8 mouse cellular contexts compared by ENCODE assay signal in the genomic region with DNA sequence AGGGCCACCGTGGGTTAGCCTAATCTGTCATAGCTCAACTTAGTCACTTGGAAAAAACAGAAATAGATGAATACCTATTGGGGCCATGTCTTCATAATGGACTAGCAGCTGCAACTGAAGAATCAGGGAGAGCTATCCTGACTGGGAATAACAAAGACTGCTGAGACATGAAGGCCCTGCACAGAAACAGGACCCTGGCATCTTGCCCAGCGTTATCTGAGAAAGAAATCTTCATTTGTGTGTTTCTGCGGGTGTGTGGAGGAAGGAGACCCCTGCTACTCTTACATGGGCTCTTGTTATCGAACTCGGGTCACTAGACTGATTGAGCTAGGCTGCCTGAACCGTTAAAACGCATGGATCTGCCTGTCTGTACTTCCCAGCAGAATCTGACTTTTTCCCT. TPM values are rescaled to one million over a fixed set of nuclear protein-coding genes. Genes with fewer than 3 reads are reported as not detected.
DNase-seq lines count a peak whose midpoint lies in the region; ATAC-seq and TF ChIP-seq lines count a peak whose summit lies in the region.

No protein-coding gene starts in this region.

- no peaks in the 10 kb centered on the region for H3K27me3 ChIP-seq in neural tube, embryonic 11.5 days (ENCODE audit: control insufficient read depth, insufficient read depth, low read length)
- no peaks in the 10 kb centered on the region for H3K27me3 ChIP-seq in embryonic facial prominence, embryonic 10.5 days (replicated peaks; ENCODE audit: low read depth, poor library complexity, severe bottlenecking)
- no peaks in the 10 kb centered on the region for H3K27me3 ChIP-seq in hindbrain, postnatal 0 days (ENCODE audit: insufficient read depth, low read length)
- no peaks in the 10 kb centered on the region for H3K27me3 ChIP-seq in midbrain, postnatal 0 days (ENCODE audit: insufficient read depth, low read length)

- WGBS in neural tube, embryonic 11.5 days, result 73% methylated on average over 7 of the region's 7 CpGs
- WGBS in embryonic facial prominence, embryonic 10.5 days, result 74% methylated on average over 7 of the region's 7 CpGs
- whole genome bisulfite sequencing in hindbrain, postnatal 0 days, result 48% methylated on average over 7 of the region's 7 CpGs
- WGBS in midbrain, postnatal 0 days, result 63% methylated on average over 7 of the region's 7 CpGs

- no peak for DNase-seq in neural tube, embryonic 11.5 days (ENCODE audit: low spot score)
- DNase-seq in neural tube, embryonic 10.5 days (ENCODE audit: extremely low spot score, low spot score), result no peak
- DNase-seq in embryonic facial prominence, embryonic 10.5 days (ENCODE audit: low spot score), result no peak
- DNase-seq in hindbrain, postnatal 0 days (ENCODE audit: low spot score), result no peak
- no peak for DNase-seq in midbrain, postnatal 0 days (ENCODE audit: low spot score)
- no peak for DNase-seq in thymus, postnatal 14 days
- DNase-seq in thymus, postnatal 25 days, result no peak
- no peak for DNase-seq in urinary bladder, adult 18-20 months (ENCODE audit: low spot score in 2 of 2)

- TF ChIP-seq CTCF in hindbrain, postnatal 0 days (IDR thresholded peaks at IDR 0.05; ENCODE audit: low read depth), result no peak
- TF ChIP-seq CTCF in midbrain, postnatal 0 days (IDR thresholded peaks at IDR 0.05), result no peak

- peak overlapping the region; percentile 67; the same call in 1 of the 2 replicates for H3K4me3 ChIP-seq in neural tube, embryonic 11.5 days (ENCODE audit: low read depth, low read length)
- H3K4me3 ChIP-seq in embryonic facial prominence, embryonic 10.5 days, result peak overlapping the region; percentile 80
- H3K4me3 ChIP-seq in hindbrain, postnatal 0 days (ENCODE audit: low read length), result peak overlapping the region; percentile 58
- peak overlapping the region; percentile 75 for H3K4me3 ChIP-seq in midbrain, postnatal 0 days (ENCODE audit: low read depth, low read length)

- peaks cover 4% of the 10 kb centered on the region for H3K4me1 ChIP-seq in neural tube, embryonic 11.5 days (ENCODE audit: control insufficient read depth, insufficient read depth, low read length)
- peaks cover 11% of the 10 kb centered on the region for H3K4me1 ChIP-seq in embryonic facial prominence, embryonic 10.5 days
- peaks cover 11% of the 10 kb centered on the region; the same call in 1 of the 2 replicates for H3K4me1 ChIP-seq in hindbrain, postnatal 0 days (ENCODE audit: insufficient read depth, low read length)
- peaks cover 13% of the 10 kb centered on the region; the same call in 1 of the 2 replicates for H3K4me1 ChIP-seq in midbrain, postnatal 0 days (ENCODE audit: insufficient read depth, low read length)

- H3K27ac ChIP-seq in neural tube, embryonic 11.5 days (ENCODE audit: low read depth, low read length), result no peak overlapping the region
- H3K27ac ChIP-seq in embryonic facial prominence, embryonic 10.5 days (replicated peaks), result peak overlapping the region; percentile 95
- 0 out of 2 replicates have a peak overlapping the region, but pooled peaks have one; percentile 84 for H3K27ac ChIP-seq in hindbrain, postnatal 0 days
- no peak overlapping the region for H3K27ac ChIP-seq in midbrain, postnatal 0 days (ENCODE audit: low read depth, low read length)

- 0 out of 2 replicates have a peak, but pooled peaks cover 2% of the 10 kb centered on the region for H3K36me3 ChIP-seq in neural tube, embryonic 11.5 days (ENCODE audit: control insufficient read depth, insufficient read depth, low read length)
- peaks cover 25% of the 10 kb centered on the region for H3K36me3 ChIP-seq in embryonic facial prominence, embryonic 10.5 days (replicated peaks)
- no peaks in the 10 kb centered on the region for H3K36me3 ChIP-seq in hindbrain, postnatal 0 days (ENCODE audit: insufficient read depth, low read length)
- H3K36me3 ChIP-seq in midbrain, postnatal 0 days (ENCODE audit: insufficient read depth, low read length), result peaks cover 3% of the 10 kb centered on the region; the same call in 1 of the 2 replicates

- H3K4me2 ChIP-seq in neural tube, embryonic 11.5 days (ENCODE audit: low read depth), result peak overlapping the region; percentile 61
- H3K4me2 ChIP-seq in hindbrain, postnatal 0 days (ENCODE audit: low read depth, low read length), result peak overlapping the region; percentile 63
- peak overlapping the region; percentile 92 for H3K4me2 ChIP-seq in midbrain, postnatal 0 days (ENCODE audit: low read depth, low read length, poor library complexity, severe bottlenecking)

- no peaks in the 10 kb centered on the region for H3K9me3 ChIP-seq in neural tube, embryonic 11.5 days (ENCODE audit: control insufficient read depth, low read length)
- H3K9me3 ChIP-seq in embryonic facial prominence, embryonic 10.5 days, result no peaks in the 10 kb centered on the region
- no peaks in the 10 kb centered on the region for H3K9me3 ChIP-seq in hindbrain, postnatal 0 days (ENCODE audit: low read length)
- H3K9me3 ChIP-seq in midbrain, postnatal 0 days (ENCODE audit: low read length), result no peaks in the 10 kb centered on the region

- no peak overlapping the region for H3K9ac ChIP-seq in neural tube, embryonic 11.5 days (ENCODE audit: low read length)
- H3K9ac ChIP-seq in hindbrain, postnatal 0 days (replicated peaks; ENCODE audit: low read length), result peak overlapping the region; percentile 59
- peak overlapping the region; percentile 85 for H3K9ac ChIP-seq in midbrain, postnatal 0 days (replicated peaks; ENCODE audit: low read length, poor library complexity, severe bottlenecking)

- no peak for ATAC-seq in neural tube, embryonic 11.5 days (ENCODE audit: insufficient read depth, low FRiP score, low TSS enrichment)
- no peak for ATAC-seq in hindbrain, postnatal 0 days
- ATAC-seq in midbrain, postnatal 0 days (ENCODE audit: low FRiP score), result no peak

RNA-seq across cellular contexts. Expression of a gene that starts 1.1 kb away (rescaled TPM):
- polyA plus RNA-seq in neural tube, embryonic 11.5 days (2014; fragmentation: Nextera tagmentation; extraction: Ambion mirVana), result 178 and 184 TPM in 2 replicates
- polyA plus RNA-seq in embryonic facial prominence, embryonic 10.5 days (2016; fragmentation: Nextera tagmentation; extraction: Ambion mirVana), result 139 and 144 TPM in 2 replicates
- 76.8 and 81.3 TPM in 2 replicates for total RNA-seq in hindbrain, postnatal 0 days (2014; rRNA removed)
- 197 and 216 TPM in 2 replicates for polyA plus RNA-seq in hindbrain, postnatal 0 days (2015; fragmentation: Nextera tagmentation; extraction: Ambion mirVana)
- 81.8 and 97.2 TPM in 2 replicates for total RNA-seq in midbrain, postnatal 0 days (2014; rRNA removed)
- polyA plus RNA-seq in midbrain, postnatal 0 days (2015; fragmentation: Nextera tagmentation; extraction: Ambion mirVana), result 252 and 260 TPM in 2 replicates

RNA-seq across cellular contexts. Expression of a gene that starts 21.4 kb away (rescaled TPM):
- 80.1 and 80.6 TPM in 2 replicates for polyA plus RNA-seq in neural tube, embryonic 11.5 days (2014; fragmentation: Nextera tagmentation; extraction: Ambion mirVana)
- 77.6 and 82.4 TPM in 2 replicates for polyA plus RNA-seq in embryonic facial prominence, embryonic 10.5 days (2016; fragmentation: Nextera tagmentation; extraction: Ambion mirVana)
- 90.0 and 94.7 TPM in 2 replicates for total RNA-seq in hindbrain, postnatal 0 days (2014; rRNA removed)
- polyA plus RNA-seq in hindbrain, postnatal 0 days (2015; fragmentation: Nextera tagmentation; extraction: Ambion mirVana), result 78.9 and 83.2 TPM in 2 replicates
- 113 and 116 TPM in 2 replicates for total RNA-seq in midbrain, postnatal 0 days (2014; rRNA removed)
- 91.6 and 92.5 TPM in 2 replicates for polyA plus RNA-seq in midbrain, postnatal 0 days (2015; fragmentation: Nextera tagmentation; extraction: Ambion mirVana)

RNA-seq across cellular contexts. Expression of a gene that starts 27.5 kb away (rescaled TPM):
- polyA plus RNA-seq in neural tube, embryonic 11.5 days (2014; fragmentation: Nextera tagmentation; extraction: Ambion mirVana), result not detected in 2 replicates
- not detected in 2 replicates for polyA plus RNA-seq in embryonic facial prominence, embryonic 10.5 days (2016; fragmentation: Nextera tagmentation; extraction: Ambion mirVana)
- total RNA-seq in hindbrain, postnatal 0 days (2014; rRNA removed), result not detected in 2 replicates
- polyA plus RNA-seq in hindbrain, postnatal 0 days (2015; fragmentation: Nextera tagmentation; extraction: Ambion mirVana), result not detected in 2 replicates
- not detected in 2 replicates for total RNA-seq in midbrain, postnatal 0 days (2014; rRNA removed)
- not detected in 2 replicates for polyA plus RNA-seq in midbrain, postnatal 0 days (2015; fragmentation: Nextera tagmentation; extraction: Ambion mirVana)

RNA-seq across cellular contexts. Expression of a gene that starts 28.3 kb away (rescaled TPM):
- not detected in 2 replicates for polyA plus RNA-seq in neural tube, embryonic 11.5 days (2014; fragmentation: Nextera tagmentation; extraction: Ambion mirVana)
- not detected in 2 replicates for polyA plus RNA-seq in embryonic facial prominence, embryonic 10.5 days (2016; fragmentation: Nextera tagmentation; extraction: Ambion mirVana)
- not detected in 2 replicates for total RNA-seq in hindbrain, postnatal 0 days (2014; rRNA removed)
- polyA plus RNA-seq in hindbrain, postnatal 0 days (2015; fragmentation: Nextera tagmentation; extraction: Ambion mirVana), result not detected in 2 replicates
- total RNA-seq in midbrain, postnatal 0 days (2014; rRNA removed), result not detected in 2 replicates
- polyA plus RNA-seq in midbrain, postnatal 0 days (2015; fragmentation: Nextera tagmentation; extraction: Ambion mirVana), result not detected in 2 replicates

RNA-seq across cellular contexts. Expression of a gene that starts 51.5 kb away (rescaled TPM):
- not detected in 2 replicates for polyA plus RNA-seq in neural tube, embryonic 11.5 days (2014; fragmentation: Nextera tagmentation; extraction: Ambion mirVana)
- polyA plus RNA-seq in embryonic facial prominence, embryonic 10.5 days (2016; fragmentation: Nextera tagmentation; extraction: Ambion mirVana), result not detected in 2 replicates
- total RNA-seq in hindbrain, postnatal 0 days (2014; rRNA removed), result not detected in 2 replicates
- 0.14 TPM in 1 of 2 replicates, not detected in the other for polyA plus RNA-seq in hindbrain, postnatal 0 days (2015; fragmentation: Nextera tagmentation; extraction: Ambion mirVana)
- 0.24 and 0.55 TPM in 2 replicates for total RNA-seq in midbrain, postnatal 0 days (2014; rRNA removed)
- polyA plus RNA-seq in midbrain, postnatal 0 days (2015; fragmentation: Nextera tagmentation; extraction: Ambion mirVana), result not detected in 2 replicates

Comparison
In these comparisons a context has a peak if more than half of its experiments do, and no peak if none do; other contexts are left out.
1. H3K27ac ChIP-seq: peak in embryonic facial prominence, embryonic 10.5 days (single experiment) and hindbrain, postnatal 0 days (single experiment); none in neural tube, embryonic 11.5 days (single experiment) and midbrain, postnatal 0 days (single experiment).
2. Peak in every context shown above with its lines, with median percentiles within 50 percentile points of each other: H3K4me2 ChIP-seq and H3K4me3 ChIP-seq.